Mouse (Mus musculus) embryonic facial prominence, embryonic 12.5 days (tissue): ENCODE measurements around the gene Htr3b. TPM values are rescaled to one million over a fixed set of nuclear protein-coding genes. Genes with fewer than 3 reads are reported as not detected.
A peak's percentile ranks its signal among the peaks of the same experiment; 100 is the strongest.

ENCODE experiments used
- ATAC-seq: fragments of 200-750 bp; cut with Nextera tagmentation; 2 replicates; pipeline ENCODE4 v1.8.0; 2017; ENCODE audit not compliant: insufficient number of reproducible peaks, insufficient read depth, low FRiP score, low TSS enrichment
- H3K27ac ChIP-seq: fragments of 300-500 bp; sonication (generic); 2 replicates; pipeline ENCODE4 v1.5.1; 2016; ENCODE audit warnings: mild to moderate bottlenecking
- H3K27me3 ChIP-seq: fragments of 300-500 bp; sonication (generic); 2 replicates; pipeline ENCODE4 v1.6.1; 2016; ENCODE audit warnings: mild to moderate bottlenecking, moderate library complexity
- H3K36me3 ChIP-seq: fragments of 300-500 bp; sonication (generic); 2 replicates; pipeline ENCODE4 v1.6.1; 2016; ENCODE audit warnings: mild to moderate bottlenecking
- H3K4me1 ChIP-seq: fragments of 300-500 bp; sonication (generic); 2 replicates; pipeline ENCODE4 v1.6.1; 2016
- H3K4me2 ChIP-seq: fragments of 300-500 bp; sonication (generic); replicated peaks from 2 replicates; pipeline ENCODE4 v1.6.1; 2016; ENCODE audit warnings: mild to moderate bottlenecking, moderate library complexity
- H3K4me3 ChIP-seq: fragments of 300-500 bp; sonication (generic); 2 replicates; pipeline ENCODE4 v1.5.1; 2016; ENCODE audit warnings: mild to moderate bottlenecking
- H3K9ac ChIP-seq: fragments of 300-500 bp; sonication (generic); 2 replicates; pipeline ENCODE4 v1.6.1; 2016; ENCODE audit warnings: mild to moderate bottlenecking, moderate library complexity
- H3K9me3 ChIP-seq: fragments of 300-500 bp; sonication (generic); 2 replicates; pipeline ENCODE4 v1.6.1; 2016; ENCODE audit warnings: mild to moderate bottlenecking, moderate library complexity
- WGBS: fragments of 180-500 bp; shearing (Covaris S2); methylation state at CpG from one replicate; pipeline ENCODE4 v1.1.7; 2016; 5-methylcytosine and 5-hydroxymethylcytosine counted together
- polyA plus RNA-seq: library from polyadenylated mRNA; unstranded; fragments of >200 nt; fragmentation: Nextera tagmentation; extraction: Ambion mirVana; gene quantifications from 2 replicates; pipeline ENCODE4 v1.2.1, GENCODE M21; 2016

Htr3b gene
- polyA plus RNA-seq, 1 experiment from 2014 or later = 0.51 TPM

DNA sequence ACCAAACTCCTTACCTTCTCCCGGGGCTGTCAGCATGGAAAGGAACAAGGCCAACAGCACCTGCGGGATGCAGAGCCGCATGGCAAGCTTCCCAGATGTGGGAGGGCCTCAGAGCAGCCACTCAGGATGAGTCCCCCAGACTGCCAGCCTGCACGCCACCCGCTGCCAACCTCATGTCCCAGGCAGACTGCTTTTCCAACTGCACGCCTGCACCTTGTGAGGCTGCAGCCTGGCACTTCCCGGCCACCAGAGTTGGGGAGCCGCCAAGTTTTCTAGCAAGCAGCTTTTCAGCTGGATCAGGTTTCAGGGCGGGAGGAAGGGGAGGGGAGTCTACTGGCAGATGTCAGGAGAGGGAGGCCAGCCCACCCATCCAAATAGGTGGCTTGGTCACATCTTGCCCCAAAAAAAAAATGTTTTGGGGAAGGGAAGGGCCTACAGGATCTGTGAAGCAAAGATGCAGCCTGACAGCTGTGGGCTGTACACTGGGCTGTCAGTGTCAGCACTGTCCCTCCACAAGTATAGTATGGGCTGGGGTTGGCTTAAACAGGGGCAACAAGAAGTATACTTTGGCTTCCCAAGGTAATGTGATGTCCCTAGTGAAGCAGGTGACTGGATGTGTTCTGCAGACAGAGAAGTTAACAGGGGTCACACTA, 53.8 kb downstream of the Htr3b start, which contains the start of gene Htr3a:
TSS of gene Htr3a (minus strand) at position 215 of the 653 bp plus-strand sequence.
- ATAC-seq = peak; percentile 73; the same call in 1 of the 2 replicates
- H3K27ac ChIP-seq = 0 out of 2 replicates have a peak within 1 kb of the TSS, but pooled peaks have one; percentile 20
- no peaks in the 10 kb centered on the region for H3K36me3 ChIP-seq
- H3K4me3 ChIP-seq = no peak within 1 kb of the TSS
- H3K27me3 ChIP-seq = no peaks in the 10 kb centered on the region
- peak within 1 kb of the TSS; percentile 39 for H3K4me2 ChIP-seq
- H3K9me3 ChIP-seq = no peaks in the 10 kb centered on the region
- WGBS = 2% methylated on average over 9 of the region's 9 CpGs
- H3K9ac ChIP-seq = no peak within 1 kb of the TSS
- H3K4me1 ChIP-seq = peaks cover 17% of the 10 kb centered on the region

DNA sequence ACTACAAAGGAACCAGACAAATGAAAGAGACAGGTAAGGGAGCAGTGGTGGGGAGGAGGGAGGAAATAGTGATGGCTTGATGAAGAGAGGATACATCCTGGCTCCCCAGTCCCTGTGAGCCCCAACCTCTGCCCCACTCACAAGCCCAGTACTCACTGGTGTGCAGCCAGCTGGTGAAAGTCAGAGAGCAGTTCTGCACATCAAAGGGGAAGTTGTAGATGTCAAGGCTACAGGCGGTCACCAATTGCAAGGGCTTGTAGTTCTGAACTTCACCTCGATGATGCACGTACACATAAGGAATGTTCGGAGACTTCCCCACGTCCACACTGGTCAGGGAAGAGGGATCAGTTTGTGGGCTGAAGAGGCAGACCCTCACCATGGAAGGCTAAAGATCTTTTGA, 60.4 kb downstream of the Htr3b start:
- Histone ChIP-seq H3K27ac (no peak overlapping the region), H3K4me2 (no peak overlapping the region)
- 80% methylated on average over 5 of the region's 5 CpGs for WGBS

DNA sequence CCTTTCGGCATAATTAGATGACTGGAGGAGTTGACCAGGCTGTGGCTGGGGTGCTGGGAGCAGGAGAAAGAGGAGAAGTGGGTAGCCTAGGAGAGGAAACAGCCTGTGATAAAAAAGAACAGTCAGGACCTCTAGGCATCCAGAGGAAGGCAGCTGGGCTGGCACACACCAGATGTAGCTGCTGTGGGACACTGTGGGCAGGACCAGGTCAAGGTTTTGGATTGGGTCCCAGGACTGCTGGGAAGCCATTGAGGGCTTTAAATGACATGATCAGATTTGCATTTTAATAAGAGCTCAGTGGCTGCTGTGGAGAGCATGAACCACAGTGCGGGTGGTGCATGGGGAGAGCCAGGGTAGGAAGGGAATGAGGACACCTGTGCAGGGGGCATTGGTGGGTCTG, 61.0 kb downstream of the Htr3b start:
- no peaks in the 10 kb centered on the region for H3K27me3 ChIP-seq
- H3K9ac ChIP-seq = no peak overlapping the region
- no peaks in the 10 kb centered on the region for H3K4me1 ChIP-seq
- no peaks in the 10 kb centered on the region for H3K9me3 ChIP-seq
- WGBS = 70% methylated on average over 2 of the region's 2 CpGs
- no peak overlapping the region for H3K27ac ChIP-seq
- no peaks in the 10 kb centered on the region for H3K36me3 ChIP-seq
- no peak overlapping the region for H3K4me3 ChIP-seq
- H3K4me2 ChIP-seq = no peak overlapping the region
- no peak for ATAC-seq

More for the DNA sequence above, 60.4 kb downstream of the Htr3b start:
- no peaks in the 10 kb centered on the region for H3K9me3 ChIP-seq
- no peaks in the 10 kb centered on the region for H3K36me3 ChIP-seq
- H3K9ac ChIP-seq = no peak overlapping the region
- H3K27me3 ChIP-seq = no peaks in the 10 kb centered on the region
- H3K4me3 ChIP-seq = no peak overlapping the region
- H3K4me1 ChIP-seq = no peaks in the 10 kb centered on the region
- no peak for ATAC-seq

GRCm38 (mm10) chr9:48898551-48898950, 66.2 kb downstream of the Htr3b start:
- no peak for ATAC-seq
- no peak overlapping the region for H3K4me3 ChIP-seq
- 24% methylated on average over 8 of the region's 8 CpGs for WGBS
- H3K27ac ChIP-seq = no peak overlapping the region
- no peak overlapping the region for H3K4me2 ChIP-seq
- peaks cover 12% of the 10 kb centered on the region for H3K4me1 ChIP-seq
- no peaks in the 10 kb centered on the region for H3K9me3 ChIP-seq
- H3K27me3 ChIP-seq = peaks cover 7% of the 10 kb centered on the region; the same call in 1 of the 2 replicates
- no peak overlapping the region for H3K9ac ChIP-seq
- H3K36me3 ChIP-seq = no peaks in the 10 kb centered on the region

GRCm38 (mm10) chr9:48895819-48896536, 68.8 kb downstream of the Htr3b start:
- H3K27ac ChIP-seq = peak overlapping the region; percentile 47; the same call in 1 of the 2 replicates
- H3K4me3 ChIP-seq = no peak overlapping the region
- no peak overlapping the region for H3K9ac ChIP-seq
- no peaks in the 10 kb centered on the region for H3K9me3 ChIP-seq
- no peaks in the 10 kb centered on the region for H3K36me3 ChIP-seq
- H3K4me1 ChIP-seq = peaks cover 12% of the 10 kb centered on the region
- WGBS = 8% methylated on average over 18 of the region's 18 CpGs
- no peak for ATAC-seq
- H3K27me3 ChIP-seq = peaks cover 11% of the 10 kb centered on the region; the same call in 1 of the 2 replicates
- H3K4me2 ChIP-seq = peak overlapping the region; percentile 38

- H3K36me3 ChIP-seq = no peaks in the 10 kb centered on the region
- H3K4me3 ChIP-seq = no peak overlapping the region
- WGBS = 63% methylated on average over 6 of the region's 6 CpGs
- no peak overlapping the region for H3K27ac ChIP-seq
- no peak for ATAC-seq
- peaks cover 12% of the 10 kb centered on the region for H3K4me1 ChIP-seq
- no peak overlapping the region for H3K9ac ChIP-seq
- H3K9me3 ChIP-seq = no peaks in the 10 kb centered on the region
- H3K27me3 ChIP-seq = peaks cover 11% of the 10 kb centered on the region; the same call in 1 of the 2 replicates
- no peak overlapping the region for H3K4me2 ChIP-seq
These were observed 70.0 kb downstream of the Htr3b start for GRCm38 (mm10) chr9:48894755-48895154.

DNA sequence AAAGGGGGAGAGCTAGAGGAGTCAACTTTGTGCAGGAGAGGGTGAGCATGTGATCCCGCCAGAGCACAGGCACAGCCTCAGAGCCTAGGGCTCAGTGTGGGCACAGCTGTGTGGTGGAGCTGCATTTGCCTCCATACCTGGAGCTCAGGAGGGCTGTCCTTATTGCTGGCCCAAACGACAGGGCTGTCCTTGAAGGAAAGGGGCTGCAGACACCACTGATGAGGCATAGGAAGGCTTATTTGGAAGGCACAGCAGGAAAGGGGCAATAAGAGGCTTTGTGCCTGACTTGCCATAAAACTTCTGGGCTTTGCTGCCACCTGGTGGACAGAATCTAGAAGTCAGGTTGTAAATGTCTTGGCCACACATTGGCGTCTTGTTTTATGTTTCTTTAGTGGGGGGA, 70.8 kb downstream of the Htr3b start:
- Histone ChIP-seq H3K36me3 (no peaks in the 10 kb centered on the region), H3K9ac (no peak overlapping the region), H3K27ac (no peak overlapping the region), H3K9me3 (no peaks in the 10 kb centered on the region), H3K27me3 (peaks cover 11% of the 10 kb centered on the region; the same call in 1 of the 2 replicates), H3K4me1 (peaks cover 12% of the 10 kb centered on the region), H3K4me3 (no peak overlapping the region), H3K4me2 (no peak overlapping the region)
- ATAC-seq = no peak
- WGBS = 29% methylated on average over 3 of the region's 3 CpGs

GRCm38 (mm10) chr9:48889093-48889492, 75.7 kb downstream of the Htr3b start:
- H3K4me1 ChIP-seq = 0 out of 2 replicates have a peak, but pooled peaks cover 3% of the 10 kb centered on the region
- H3K4me3 ChIP-seq = no peak overlapping the region
- H3K27ac ChIP-seq = no peak overlapping the region
- H3K9ac ChIP-seq = no peak overlapping the region
- WGBS = 80% methylated on average over 7 of the region's 7 CpGs
- no peak for ATAC-seq
- H3K4me2 ChIP-seq = no peak overlapping the region
- 0 out of 2 replicates have a peak, but pooled peaks cover 4% of the 10 kb centered on the region for H3K27me3 ChIP-seq
- H3K9me3 ChIP-seq = no peaks in the 10 kb centered on the region
- H3K36me3 ChIP-seq = no peaks in the 10 kb centered on the region

Other genes with a start within 250 kb of the Htr3b start
- gene Zbtb16, start 128.8 kb downstream of the Htr3b start, polyA plus RNA-seq = 4.1 and 5.2 TPM in 2 replicates
- 1.8 and 2.1 TPM in 2 replicates for gene Htr3a, start 53.9 kb downstream of the Htr3b start, polyA plus RNA-seq
- gene Usp28, start 20.4 kb upstream of the Htr3b start, polyA plus RNA-seq = 50.0 and 54.1 TPM in 2 replicates
- gene Zw10, start 90.6 kb upstream of the Htr3b start, polyA plus RNA-seq = 51.7 and 51.9 TPM in 2 replicates
- 0.99 and 1.0 TPM in 2 replicates for gene Tmprss5, start 116.3 kb upstream of the Htr3b start, polyA plus RNA-seq